Mouse (Mus musculus): ENCODE results near the gene Orm2.

The Orm2 gene

GRCm38 (mm10) chr4:63362150-63362549, at the start of gene Orm2:
Gene Orm2, plus strand, starts transcription at chr4:63362449.
- no peak for DNase-seq (ENCODE audit: low read depth, low spot score)

- DNase-seq (ENCODE audit: low read depth, low spot score): no peak
Measured at GRCm38 (mm10) chr4:63314063-63314462, 48.2 kb upstream of the Orm2 start.

GRCm38 (mm10) chr4:63316076-63316746, 46.0 kb upstream of the Orm2 start:
- no peak for DNase-seq (ENCODE audit: low read depth, low spot score)

- DNase-seq (ENCODE audit: low read depth, low spot score): peak; percentile 36
Measured at GRCm38 (mm10) chr4:63319566-63319965, 42.7 kb upstream of the Orm2 start.

- DNase-seq (ENCODE audit: low read depth, low spot score): no peak
Measured at GRCm38 (mm10) chr4:63323275-63323815, 38.9 kb upstream of the Orm2 start.

- no peak for DNase-seq (ENCODE audit: low read depth, low spot score)
Measured at GRCm38 (mm10) chr4:63333403-63333802, 28.8 kb upstream of the Orm2 start.

- DNase-seq (ENCODE audit: low read depth, low spot score): no peak
Measured at GRCm38 (mm10) chr4:63338414-63339076, 23.7 kb upstream of the Orm2 start.

- DNase-seq (ENCODE audit: low read depth, low spot score): no peak
Measured at GRCm38 (mm10) chr4:63342491-63342890, 19.8 kb upstream of the Orm2 start.

GRCm38 (mm10) chr4:63343608-63344007, 18.6 kb upstream of the Orm2 start:
- DNase-seq (ENCODE audit: low read depth, low spot score): no peak

GRCm38 (mm10) chr4:63344295-63344694, 18.0 kb upstream of the Orm2 start, which contains the start of gene Orm1:
Gene Orm1, plus strand, starts transcription at chr4:63344560.
- no peak for DNase-seq (ENCODE audit: low read depth, low spot score)

- DNase-seq (ENCODE audit: low read depth, low spot score): no peak
Measured at GRCm38 (mm10) chr4:63345261-63345660, 17.0 kb upstream of the Orm2 start.

- no peak for DNase-seq (ENCODE audit: low read depth, low spot score)
Measured at GRCm38 (mm10) chr4:63346659-63347058, 15.6 kb upstream of the Orm2 start.

- DNase-seq (ENCODE audit: low read depth, low spot score): no peak
Measured at GRCm38 (mm10) chr4:63348524-63348923, 13.7 kb upstream of the Orm2 start.

- no peak for DNase-seq (ENCODE audit: low read depth, low spot score)
Measured at GRCm38 (mm10) chr4:63355877-63356665, 6.2 kb upstream of the Orm2 start, which contains the start of gene Orm3. Gene Orm3, plus strand, starts transcription at chr4:63356162.

GRCm38 (mm10) chr4:63356981-63357570, 5.2 kb upstream of the Orm2 start:
- no peak for DNase-seq (ENCODE audit: low read depth, low spot score)

- DNase-seq (ENCODE audit: low read depth, low spot score): no peak
Measured at GRCm38 (mm10) chr4:63359861-63360260, 2.4 kb upstream of the Orm2 start.

- peak; percentile 62 for DNase-seq (ENCODE audit: low read depth, low spot score)
Measured at GRCm38 (mm10) chr4:63368577-63368976, 6.3 kb downstream of the Orm2 start.

GRCm38 (mm10) chr4:63370897-63371296, 8.6 kb downstream of the Orm2 start:
- DNase-seq (ENCODE audit: low read depth, low spot score): no peak

- no peak for DNase-seq (ENCODE audit: low read depth, low spot score)
Measured at GRCm38 (mm10) chr4:63371890-63372289, 9.6 kb downstream of the Orm2 start.

- DNase-seq (ENCODE audit: low read depth, low spot score): no peak
Measured at GRCm38 (mm10) chr4:63373404-63373803, 11.2 kb downstream of the Orm2 start.

- DNase-seq (ENCODE audit: low read depth, low spot score): no peak
Measured at GRCm38 (mm10) chr4:63374331-63374730, 12.1 kb downstream of the Orm2 start.

- no peak for DNase-seq (ENCODE audit: low read depth, low spot score)
Measured at GRCm38 (mm10) chr4:63375367-63375766, 13.1 kb downstream of the Orm2 start.
